Mouse (Mus musculus) intestine, embryonic 16.5 days (tissue): ENCODE results near the gene Timp1. TPM values are rescaled to one million over a fixed set of nuclear protein-coding genes. Genes with fewer than 3 reads are reported as not detected.

Experiments
- ATAC-seq: fragments of 200-750 bp; cut with Nextera tagmentation; 2 replicates; pipeline ENCODE4 v1.8.0; 2017; ENCODE audit warnings: moderate TSS enrichment, moderate library complexity
- H3K27ac ChIP-seq: fragments of 300-500 bp; sonication (generic); 2 replicates; pipeline ENCODE4 v1.5.1; 2014; ENCODE audit warnings: mild to moderate bottlenecking, low read length
- H3K27me3 ChIP-seq: fragments of 300-500 bp; sonication (generic); replicated peaks from 2 replicates; pipeline ENCODE4 v1.6.1; 2014; ENCODE audit warnings: low read length, control low read depth, mixed read lengths; ENCODE audit not compliant: control insufficient read depth, insufficient read depth
- H3K36me3 ChIP-seq: fragments of 300-500 bp; sonication (generic); 2 replicates; pipeline ENCODE4 v1.6.1; 2014; ENCODE audit warnings: low read length, control low read depth; ENCODE audit not compliant: control insufficient read depth, insufficient read depth
- H3K4me1 ChIP-seq: fragments of 300-500 bp; sonication (generic); 2 replicates; pipeline ENCODE4 v1.6.1; 2014; ENCODE audit warnings: low read length, control low read depth, mixed read lengths; ENCODE audit not compliant: control insufficient read depth, insufficient read depth
- H3K4me2 ChIP-seq: fragments of 300-500 bp; sonication (generic); 2 replicates; pipeline ENCODE4 v1.6.1; 2014; ENCODE audit warnings: low read depth, low read length, control low read depth
- H3K4me3 ChIP-seq: fragments of 300-500 bp; sonication (generic); 2 replicates; pipeline ENCODE4 v1.5.1; 2014; ENCODE audit warnings: mild to moderate bottlenecking, low read length
- H3K9ac ChIP-seq: fragments of 300-500 bp; sonication (generic); 2 replicates; pipeline ENCODE4 v1.6.1; 2014; ENCODE audit warnings: low read depth, low read length
- H3K9me3 ChIP-seq: fragments of 300-500 bp; sonication (generic); 2 replicates; pipeline ENCODE4 v1.6.1; 2016; ENCODE audit warnings: low read length, control low read depth; ENCODE audit not compliant: control insufficient read depth
- WGBS: fragments of 180-500 bp; shearing (Covaris S2); extraction: QIAGEN DNeasy Blood & Tissue Kit; methylation state at CpG from one replicate; pipeline ENCODE4 v1.1.7; 2014; 5-methylcytosine and 5-hydroxymethylcytosine counted together
- polyA plus RNA-seq: library from polyadenylated mRNA; unstranded; fragments of >200 nt; fragmentation: Nextera tagmentation; extraction: Ambion mirVana; gene quantifications from 2 replicates; pipeline ENCODE4 v1.2.1, GENCODE M21; 2015

Timp1 gene
- polyA plus RNA-seq, 1 experiment from 2014 or later, result 16.9 TPM

DNA sequence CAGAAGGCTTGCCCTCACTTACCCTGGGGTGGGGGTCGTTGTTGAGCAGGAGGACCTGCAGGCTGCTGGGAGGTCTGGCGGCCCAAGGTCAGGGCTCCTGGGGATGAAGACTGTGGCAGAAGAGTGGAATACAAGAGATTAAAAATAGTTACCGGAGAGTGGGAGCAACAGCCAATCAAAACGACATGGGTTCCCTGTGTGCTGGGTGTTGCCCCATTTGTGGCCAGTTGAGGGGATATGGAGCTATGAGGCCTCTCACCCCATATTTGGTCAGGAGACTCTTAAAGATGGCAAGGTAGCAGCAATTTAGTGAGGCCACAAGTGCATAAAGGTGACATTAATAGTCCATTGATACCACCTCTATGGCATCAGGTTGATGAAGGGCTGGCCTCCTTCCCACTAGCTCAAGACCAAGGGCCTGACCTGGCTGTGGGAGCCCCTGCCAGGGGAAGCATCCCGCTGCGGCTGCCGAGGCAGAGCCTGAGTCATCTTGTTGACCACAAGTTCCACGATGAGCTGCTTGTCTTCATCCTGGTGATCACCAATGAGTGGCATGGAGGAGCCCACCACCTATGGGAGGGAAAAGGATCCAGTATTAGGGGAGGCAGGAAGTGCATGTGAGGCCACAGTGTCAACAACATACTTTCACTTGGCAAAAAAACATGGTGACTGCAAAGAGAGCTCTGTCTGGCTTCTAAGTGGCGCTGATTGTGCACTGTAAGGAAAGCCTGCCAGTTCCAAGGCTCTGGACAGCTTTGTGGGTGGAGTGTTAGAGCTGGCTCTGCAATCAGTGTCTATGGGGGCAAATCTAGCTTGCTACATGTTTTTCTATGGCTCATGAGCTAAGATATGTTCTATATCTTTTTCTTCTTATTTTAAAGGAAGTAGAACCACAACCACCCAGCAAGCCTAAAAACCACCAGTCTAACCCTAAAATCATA, 6.5 kb upstream of the Timp1 start:
- 0 out of 2 replicates have a peak, but pooled peaks have one; percentile 3 for ATAC-seq

DNA sequence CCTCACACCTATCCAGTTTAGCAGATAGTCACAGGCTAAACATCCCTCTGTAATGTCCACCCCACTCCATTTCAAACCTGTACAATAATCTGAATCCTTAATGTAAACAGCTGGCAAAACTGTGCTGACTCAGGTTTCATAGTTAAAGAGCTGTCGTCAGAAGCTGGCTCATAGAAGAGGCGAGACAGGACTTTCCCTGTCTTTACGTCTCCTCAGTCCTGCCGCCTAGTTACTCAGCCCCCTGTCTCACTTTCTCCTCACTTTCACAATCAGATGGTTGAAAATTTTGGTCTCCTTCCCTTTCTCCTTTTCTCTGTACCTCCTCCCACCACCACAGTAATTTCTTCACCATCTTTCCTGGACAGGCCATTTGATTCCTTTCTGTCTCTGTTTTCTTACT, 1.9 kb upstream of the Timp1 start:
- H3K4me3 ChIP-seq, result no peak overlapping the region
- no peak overlapping the region for H3K27ac ChIP-seq
- no peaks in the 10 kb centered on the region for H3K36me3 ChIP-seq
- no peaks in the 10 kb centered on the region for H3K27me3 ChIP-seq
- H3K4me1 ChIP-seq, result no peaks in the 10 kb centered on the region
- H3K4me2 ChIP-seq, result no peak overlapping the region
- no peak for ATAC-seq
- no peak overlapping the region for H3K9ac ChIP-seq
- 49% methylated on average over 4 of the region's 4 CpGs for WGBS
- H3K9me3 ChIP-seq, result no peaks in the 10 kb centered on the region

More for the DNA sequence above, 6.5 kb upstream of the Timp1 start:
- no peak overlapping the region for H3K4me2 ChIP-seq
- 80% methylated on average over 9 of the region's 9 CpGs for WGBS
- H3K9me3 ChIP-seq, result no peaks in the 10 kb centered on the region
- 0 out of 2 replicates have a peak, but pooled peaks cover 3% of the 10 kb centered on the region for H3K36me3 ChIP-seq
- H3K27ac ChIP-seq, result no peak overlapping the region
- no peak overlapping the region for H3K4me3 ChIP-seq
- no peak overlapping the region for H3K9ac ChIP-seq
- no peaks in the 10 kb centered on the region for H3K27me3 ChIP-seq
- no peaks in the 10 kb centered on the region for H3K4me1 ChIP-seq

DNA sequence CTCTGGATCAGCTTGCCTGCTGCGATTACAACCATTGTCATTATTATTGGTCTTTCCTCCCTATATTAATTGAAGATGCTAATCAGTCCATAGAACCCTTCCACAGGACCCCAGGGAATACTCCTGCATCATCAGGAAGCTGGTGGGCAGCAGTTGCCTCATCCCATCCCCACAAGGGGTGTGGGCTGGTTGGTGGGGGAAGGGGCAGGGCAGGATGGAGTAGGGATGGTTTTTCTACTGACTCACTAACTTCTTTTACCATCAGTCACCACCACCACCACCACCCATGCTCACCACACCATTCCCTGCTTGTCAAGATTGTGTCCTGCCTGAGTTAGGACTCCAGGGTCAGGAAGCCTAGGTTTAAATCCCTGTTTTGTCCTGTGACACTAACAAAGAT, 763 bp upstream of the Timp1 start:
- 81% methylated on average over 1 of the region's 1 CpGs for WGBS
- Histone ChIP-seq H3K4me3 (no peak overlapping the region), H3K27ac (no peak overlapping the region), H3K4me1 (no peaks in the 10 kb centered on the region), H3K9ac (no peak overlapping the region), H3K9me3 (no peaks in the 10 kb centered on the region), H3K27me3 (no peaks in the 10 kb centered on the region), H3K36me3 (no peaks in the 10 kb centered on the region), H3K4me2 (no peak overlapping the region)
- no peak for ATAC-seq

DNA sequence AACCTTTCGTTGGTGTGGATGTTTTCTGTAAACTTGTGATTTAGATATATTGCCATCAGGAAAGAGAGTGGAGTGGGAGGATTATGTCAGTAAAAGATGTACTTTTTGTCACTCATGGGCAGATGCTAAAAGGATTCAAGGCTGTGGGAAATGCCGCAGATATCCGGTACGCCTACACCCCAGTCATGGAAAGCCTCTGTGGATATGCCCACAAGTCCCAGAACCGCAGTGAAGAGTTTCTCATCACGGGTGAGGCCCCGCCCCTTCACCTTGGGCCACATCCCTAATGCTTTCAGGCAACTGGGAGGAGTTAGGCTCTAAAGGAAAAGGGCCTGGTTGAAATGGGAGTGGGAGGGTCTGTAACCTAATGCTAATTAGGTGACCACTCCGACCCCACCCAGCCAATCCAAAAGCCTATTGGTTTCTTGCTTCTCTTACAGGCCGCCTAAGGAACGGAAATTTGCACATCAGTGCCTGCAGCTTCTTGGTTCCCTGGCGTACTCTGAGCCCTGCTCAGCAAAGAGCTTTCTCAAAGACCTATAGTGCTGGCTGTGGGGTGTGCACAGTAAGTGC, 3.0 kb downstream of the Timp1 start:
- Histone ChIP-seq H3K4me2 (no peak overlapping the region), H3K4me3 (no peak overlapping the region), H3K36me3 (no peaks in the 10 kb centered on the region), H3K27me3 (no peaks in the 10 kb centered on the region), H3K27ac (no peak overlapping the region), H3K9me3 (no peaks in the 10 kb centered on the region), H3K9ac (no peak overlapping the region), H3K4me1 (no peaks in the 10 kb centered on the region)
- ATAC-seq, result no peak
- WGBS, result 45% methylated on average over 11 of the region's 11 CpGs

DNA sequence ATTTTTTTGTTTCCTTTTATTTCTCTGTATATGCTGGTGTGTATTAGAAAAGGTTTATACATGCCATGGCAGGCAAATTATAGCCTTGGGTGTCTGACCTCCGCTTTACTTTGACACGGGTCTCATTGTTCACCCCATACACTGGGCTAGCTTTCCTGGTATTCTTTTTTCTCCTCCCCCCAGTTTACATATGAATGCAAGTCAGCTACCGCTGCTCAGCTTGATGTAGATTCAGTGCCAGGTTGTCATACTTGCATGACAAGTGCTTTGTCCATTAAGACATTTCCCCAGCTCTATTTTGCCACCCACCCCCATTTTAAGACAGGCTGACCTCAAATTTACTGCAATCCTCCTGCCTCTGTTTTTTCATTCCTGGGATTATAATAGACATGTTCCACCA, 5.3 kb downstream of the Timp1 start:
- Histone ChIP-seq H3K27ac (no peak overlapping the region), H3K27me3 (no peaks in the 10 kb centered on the region), H3K4me3 (no peak overlapping the region), H3K36me3 (no peaks in the 10 kb centered on the region), H3K4me2 (no peak overlapping the region), H3K4me1 (no peaks in the 10 kb centered on the region), H3K9me3 (no peaks in the 10 kb centered on the region), H3K9ac (no peak overlapping the region)
- no peak for ATAC-seq
- WGBS, result 61% methylated on average over 3 of the region's 3 CpGs

DNA sequence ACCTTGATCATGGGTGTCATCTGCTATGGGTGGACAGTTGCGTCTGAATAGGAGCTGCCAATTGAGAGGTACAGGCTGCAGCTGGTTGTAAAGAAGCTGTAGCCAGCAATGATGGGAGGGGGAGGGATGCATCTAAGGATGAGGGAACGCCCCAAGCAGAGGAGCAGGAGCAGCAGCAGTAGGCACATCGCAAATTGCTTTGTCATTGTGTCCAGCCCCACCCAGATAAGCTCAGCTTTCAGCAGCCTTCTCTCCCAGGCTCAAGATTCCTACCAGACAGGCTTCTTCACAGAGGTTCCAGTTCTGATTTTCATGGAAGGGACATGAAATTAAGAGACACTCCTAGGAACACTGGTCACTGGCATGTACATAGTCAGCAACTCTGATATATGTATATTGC, 40.1 kb downstream of the Timp1 start:
- no peaks in the 10 kb centered on the region for H3K27me3 ChIP-seq
- H3K4me2 ChIP-seq, result no peak overlapping the region
- H3K36me3 ChIP-seq, result no peaks in the 10 kb centered on the region
- no peak overlapping the region for H3K9ac ChIP-seq
- no peak overlapping the region for H3K27ac ChIP-seq
- H3K4me3 ChIP-seq, result no peak overlapping the region
- no peaks in the 10 kb centered on the region for H3K9me3 ChIP-seq
- ATAC-seq, result no peak
- no peaks in the 10 kb centered on the region for H3K4me1 ChIP-seq
- WGBS, result 48% methylated on average over 3 of the region's 3 CpGs

DNA sequence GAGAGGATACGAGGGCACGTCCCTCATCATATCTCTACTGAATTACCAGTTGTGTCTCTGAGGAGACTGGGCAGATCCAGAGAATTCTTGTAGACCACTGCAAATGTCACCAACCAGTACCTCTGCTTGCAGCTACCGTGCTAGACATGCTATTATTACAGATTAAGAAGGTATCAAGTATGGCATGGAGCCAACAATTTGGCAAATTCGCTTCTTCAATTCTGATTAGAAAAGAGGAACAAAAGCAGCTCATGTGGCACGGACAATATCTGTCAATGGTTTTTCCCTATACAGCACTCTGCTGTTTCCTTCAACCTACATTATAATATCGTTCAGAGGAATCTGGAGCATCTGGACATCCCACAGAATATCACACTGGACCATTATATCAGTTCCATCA, 43.8 kb downstream of the Timp1 start:
- Histone ChIP-seq H3K36me3 (no peaks in the 10 kb centered on the region), H3K9ac (no peak overlapping the region), H3K27me3 (no peaks in the 10 kb centered on the region), H3K4me1 (no peaks in the 10 kb centered on the region), H3K4me2 (no peak overlapping the region), H3K9me3 (no peaks in the 10 kb centered on the region), H3K4me3 (no peak overlapping the region), H3K27ac (no peak overlapping the region)
- 83% methylated on average over 6 of the region's 6 CpGs for WGBS
- ATAC-seq, result no peak

DNA sequence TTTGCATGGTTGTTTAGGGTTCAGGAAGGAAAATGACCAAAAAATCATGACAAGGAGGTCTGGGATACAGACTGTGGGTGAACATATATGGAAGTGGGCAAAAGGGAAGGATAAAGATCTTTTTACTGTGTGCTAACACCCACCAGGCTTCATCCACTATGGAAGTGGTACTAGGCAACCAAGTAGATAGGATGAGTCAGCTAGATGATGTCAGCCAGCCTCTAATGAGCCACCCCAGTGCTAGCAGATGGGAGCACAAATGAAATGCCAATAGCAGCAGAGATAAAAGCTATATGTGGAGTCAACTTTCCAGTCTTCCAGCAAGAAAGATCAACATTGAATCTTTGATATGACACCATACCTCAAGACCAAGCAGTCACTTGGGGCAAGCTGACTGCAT, 45.1 kb downstream of the Timp1 start:
- Histone ChIP-seq H3K9ac (no peak overlapping the region), H3K27me3 (no peaks in the 10 kb centered on the region), H3K9me3 (no peaks in the 10 kb centered on the region), H3K27ac (no peak overlapping the region), H3K4me2 (no peak overlapping the region), H3K36me3 (no peaks in the 10 kb centered on the region), H3K4me1 (no peaks in the 10 kb centered on the region), H3K4me3 (no peak overlapping the region)
- ATAC-seq, result no peak

DNA sequence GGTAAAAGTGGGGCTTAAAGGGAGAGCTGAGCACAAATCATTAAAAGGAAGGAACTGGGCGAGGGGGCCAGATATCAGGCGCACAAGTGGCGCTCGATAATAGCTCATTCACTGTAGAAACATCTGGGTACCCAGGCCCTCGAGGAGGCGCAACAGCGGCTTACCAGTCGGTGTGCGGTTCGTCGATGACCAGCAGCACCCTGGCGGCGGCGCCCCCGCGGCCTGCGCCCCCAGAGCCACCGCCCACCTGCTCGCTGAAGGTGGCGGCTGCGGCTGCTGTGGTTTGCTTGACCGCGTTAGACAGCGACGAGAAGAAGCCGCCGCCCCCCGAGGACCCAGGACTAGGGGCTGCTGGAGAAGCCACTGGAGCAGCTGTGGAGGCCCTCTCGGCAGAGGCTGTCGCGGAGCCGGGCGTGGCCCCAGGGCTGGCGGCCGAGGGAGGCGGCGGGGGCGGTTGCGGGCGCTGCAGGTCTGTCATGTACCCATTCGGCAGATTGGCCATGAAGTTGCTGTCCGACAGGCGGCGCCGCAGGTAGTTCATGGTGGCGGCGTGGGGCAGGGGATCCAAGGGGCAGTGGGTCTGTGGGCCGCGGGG, 50.4 kb downstream of the Timp1 start:
- H3K4me3 ChIP-seq, result peak overlapping the region; percentile 48
- no peak overlapping the region for H3K27ac ChIP-seq
- H3K4me1 ChIP-seq, result no peaks in the 10 kb centered on the region
- ATAC-seq, result peak; percentile 71
- WGBS, result 11% methylated on average over 35 of the region's 49 CpGs
- no peaks in the 10 kb centered on the region for H3K9me3 ChIP-seq
- no peaks in the 10 kb centered on the region for H3K27me3 ChIP-seq
- H3K4me2 ChIP-seq, result peak overlapping the region; percentile 72
- peak overlapping the region; percentile 43; the same call in 1 of the 2 replicates for H3K9ac ChIP-seq
- no peaks in the 10 kb centered on the region for H3K36me3 ChIP-seq
